Comparison of ENCODE assay signal across 9 mouse cellular contexts in the genomic region with DNA sequence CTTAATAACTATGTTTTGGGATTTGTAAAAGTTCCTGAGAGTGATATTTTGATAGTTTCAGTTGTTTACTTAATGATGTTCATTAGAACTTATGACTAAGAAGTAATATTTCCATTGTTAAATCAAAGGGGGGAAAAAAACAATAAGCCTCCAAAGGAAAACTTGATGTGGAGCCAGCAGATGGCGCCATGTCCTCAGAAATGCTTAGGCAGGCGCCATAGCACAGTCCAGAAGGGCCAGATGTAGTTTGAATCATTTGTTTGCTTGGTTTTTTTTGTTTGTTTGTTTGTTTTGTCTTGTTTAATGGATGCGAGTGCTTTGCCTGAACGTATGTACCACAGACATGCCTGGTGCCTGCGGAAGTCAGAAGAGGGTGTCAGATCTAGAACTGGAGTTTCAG. TPM values are rescaled to one million over a fixed set of nuclear protein-coding genes. Genes with fewer than 3 reads are reported as not detected.
DNase-seq lines count a peak whose midpoint lies in the region; ATAC-seq and TF ChIP-seq lines count a peak whose summit lies in the region.
"Had no signal": no experiment of that assay in that cellular context is flagged by ENCODE, and none has a peak within 500 bp of the region (broad histone marks: within the 10 kb centered on the region; RNA-seq: fewer than 3 reads in every experiment).

No protein-coding gene starts in this region.

- intact Hi-C loops in gastrocnemius, adult 2 months (cut with DNase I): loop anchor here (1.0 to 5.0 kb wide), 3 partner anchors 295 to 565 kb away; no protein-coding TSS in a partner anchor

- peak; percentile 83 for TF ChIP-seq CTCF in gastrocnemius, adult 2 months (IDR thresholded peaks at IDR 0.05)
- peak; percentile 77 for TF ChIP-seq CTCF in kidney, adult 2 months (conservative IDR thresholded peaks at IDR 0.05; ENCODE audit: insufficient read depth, insufficient read length, low read depth, low read length)
- TF ChIP-seq CTCF in liver, embryonic 14.5 days (IDR thresholded peaks at IDR 0.05; ENCODE audit: low read depth): peak; percentile 74

- no peaks in the 10 kb centered on the region for H3K9me3 ChIP-seq in liver, embryonic 14.5 days (ENCODE audit: control insufficient read depth, low read length)
- H3K9me3 ChIP-seq in neural tube, embryonic 12.5 days: no peaks in the 10 kb centered on the region
- H3K9me3 ChIP-seq: stomach, embryonic 15.5 days had no signal

- no peaks in the 10 kb centered on the region for H3K36me3 ChIP-seq in kidney, adult 2 months (ENCODE audit: control insufficient read depth, insufficient read depth, low read length)
- no peaks in the 10 kb centered on the region for H3K36me3 ChIP-seq in liver, embryonic 14.5 days (replicated peaks; ENCODE audit: control insufficient read depth, insufficient read depth, low read depth)
- no peaks in the 10 kb centered on the region for H3K36me3 ChIP-seq in neural tube, embryonic 12.5 days
- H3K36me3 ChIP-seq: stomach, embryonic 15.5 days had no signal

- ATAC-seq in liver, embryonic 14.5 days (ENCODE audit: insufficient read depth): no peak
- peak; percentile 75 for ATAC-seq in neural tube, embryonic 12.5 days (ENCODE audit: low FRiP score, low read depth)

- H3K9ac ChIP-seq in liver, embryonic 14.5 days (replicated peaks): no peak overlapping the region
- H3K9ac ChIP-seq in neural tube, embryonic 12.5 days: no peak overlapping the region
- H3K9ac ChIP-seq: stomach, embryonic 15.5 days had no signal

- no peak overlapping the region for H3K4me3 ChIP-seq in gastrocnemius, adult 2 months
- no peak overlapping the region for H3K4me3 ChIP-seq in kidney, adult 2 months (ENCODE audit: insufficient read depth, low read depth, low read length)
- no peak overlapping the region for H3K4me3 ChIP-seq in liver, embryonic 14.5 days (ENCODE audit: insufficient read depth in 1 of 2, low read depth in 2 of 2, low read length in 2 of 2)
- H3K4me3 ChIP-seq in neural tube, embryonic 12.5 days: no peak overlapping the region
- H3K4me3 ChIP-seq: stomach, embryonic 15.5 days had no signal

- H3K4me2 ChIP-seq in liver, embryonic 14.5 days (ENCODE audit: low read depth): no peak overlapping the region
- H3K4me2 ChIP-seq in neural tube, embryonic 12.5 days (replicated peaks): no peak overlapping the region
- H3K4me2 ChIP-seq: stomach, embryonic 15.5 days had no signal

- no peaks in the 10 kb centered on the region for H3K4me1 ChIP-seq in kidney, adult 2 months (ENCODE audit: control insufficient read depth, insufficient read depth, low read length)
- no peaks in the 10 kb centered on the region for H3K4me1 ChIP-seq in liver, embryonic 14.5 days (replicated peaks; ENCODE audit: control insufficient read depth in 2 of 2, insufficient read depth in 2 of 2, low read length in 1 of 2)
- no peaks in the 10 kb centered on the region for H3K4me1 ChIP-seq in neural tube, embryonic 12.5 days
- H3K4me1 ChIP-seq: stomach, embryonic 15.5 days had no signal

- TF ChIP-seq POLR2A in kidney, adult 2 months (IDR thresholded peaks at IDR 0.05; ENCODE audit: low read depth, low read length): no peak

- H3K27ac ChIP-seq in gastrocnemius, adult 2 months: no peak overlapping the region
- no peak overlapping the region for H3K27ac ChIP-seq in kidney, adult 2 months (ENCODE audit: insufficient read depth, low read depth, low read length)
- no peak overlapping the region for H3K27ac ChIP-seq in liver, embryonic 14.5 days
- H3K27ac ChIP-seq in neural tube, embryonic 12.5 days: no peak overlapping the region
- H3K27ac ChIP-seq: stomach, embryonic 15.5 days had no signal

- no peak for TF ChIP-seq EP300 in liver, embryonic 14.5 days (IDR thresholded peaks at IDR 0.05; ENCODE audit: low read depth)

- WGBS in kidney, adult 2 months: 7% methylated on average over 5 of the region's 5 CpGs
- 9% methylated on average over 5 of the region's 5 CpGs for WGBS in liver, embryonic 14.5 days (ENCODE audit: insufficient replicate concordance)
- 12% methylated on average over 5 of the region's 5 CpGs for WGBS in neural tube, embryonic 12.5 days

- H3K27me3 ChIP-seq in kidney, adult 2 months (replicated peaks; ENCODE audit: control insufficient read depth, insufficient read depth, low read length): no peaks in the 10 kb centered on the region
- H3K27me3 ChIP-seq in liver, embryonic 14.5 days (ENCODE audit: control insufficient read depth, insufficient read depth, low read length): no peaks in the 10 kb centered on the region
- no peaks in the 10 kb centered on the region for H3K27me3 ChIP-seq in neural tube, embryonic 12.5 days (replicated peaks)
- H3K27me3 ChIP-seq: stomach, embryonic 15.5 days had no signal

- peak; percentile 59 for DNase-seq in A20 (ENCODE audit: low read depth, low spot score)
- DNase-seq in NIH3T3 (ENCODE audit: low read depth): peak; percentile 81
- DNase-seq in cerebellum, postnatal 10 days: peak; percentile 80 to 84
- DNase-seq in gastrocnemius, adult 2 months: peak; percentile 76
- DNase-seq in kidney, adult 2 months: peak; percentile 65
- DNase-seq in liver, embryonic 14.5 days (ENCODE audit: low read depth in 3 of 3, low spot score in 3 of 3): peak in 2 of 3 experiments; percentile 6 to 22
- DNase-seq in thymus, postnatal 25 days: peak; percentile 59

RNA-seq across cellular contexts. Expression of a gene that starts 21.0 kb away (rescaled TPM):
- total RNA-seq in gastrocnemius, adult 2 months (2021): 100 to 1,000 TPM in 1 of 2 experiments, 10 to 100 TPM in 1; 21.1 to 141 TPM
- 41.9 and 47.5 TPM in 2 replicates for polyA plus RNA-seq in kidney, adult 2 months (2012; rRNA removed)
- 6.4 and 7.4 TPM in 2 replicates for polyA plus RNA-seq in liver, embryonic 14.5 days (2012; rRNA removed)
- 13.1 and 16.5 TPM in 2 replicates for polyA plus RNA-seq in liver, embryonic 14.5 days (2014; fragmentation: Nextera tagmentation; extraction: Ambion mirVana)
- 55.0 and 59.4 TPM in 2 replicates for polyA plus RNA-seq in neural tube, embryonic 12.5 days (2016; fragmentation: Nextera tagmentation; extraction: Ambion mirVana)

Comparison
In these comparisons a context has a peak if more than half of its experiments do, and no peak if none do; other contexts are left out.
1. DNase-seq: peak in every context shown above with its lines; median percentile 82 in cerebellum, postnatal 10 days; 81 in NIH3T3; 76 in gastrocnemius, adult 2 months; 65 in kidney, adult 2 months; 59 in A20; 59 in thymus, postnatal 25 days; 14 in liver, embryonic 14.5 days.